Mouse (Mus musculus) heart, postnatal 0 days (tissue): ENCODE measurements around the gene Zfp867. TPM values are rescaled to one million over a fixed set of nuclear protein-coding genes. Genes with fewer than 3 reads are reported as not detected.

ENCODE experiments used
- ATAC-seq: fragments of 200-750 bp; cut with Nextera tagmentation; 2 replicates; pipeline ENCODE4 v1.8.0; 2017; ENCODE audit warnings: low read depth, moderate number of reproducible peaks, moderate library complexity; ENCODE audit not compliant: insufficient read depth
- DNase-seq: peaks from one replicate; pipeline ENCODE4 v3.0.0-alpha.2; 2016; ENCODE audit warnings: low spot score
- H3K27ac ChIP-seq: fragments of 300-500 bp; sonication (generic); 2 replicates; pipeline ENCODE4 v1.5.1; 2014; ENCODE audit warnings: low read depth, mild to moderate bottlenecking
- H3K27me3 ChIP-seq: fragments of 300-500 bp; sonication (generic); 2 replicates; pipeline ENCODE4 v1.6.1; 2014; ENCODE audit warnings: low read length, mixed read lengths; ENCODE audit not compliant: control insufficient read depth, insufficient read depth
- H3K36me3 ChIP-seq: fragments of 300-500 bp; sonication (generic); replicated peaks from 2 replicates; pipeline ENCODE4 v1.6.1; 2014; ENCODE audit warnings: low read length, mixed read lengths; ENCODE audit not compliant: control insufficient read depth, insufficient read depth
- H3K4me1 ChIP-seq: fragments of 300-500 bp; sonication (generic); 2 replicates; pipeline ENCODE4 v1.6.1; 2014; ENCODE audit warnings: antibody characterized with exemption; ENCODE audit not compliant: control insufficient read depth, insufficient read depth
- H3K4me2 ChIP-seq: fragments of 300-500 bp; sonication (generic); 2 replicates; pipeline ENCODE4 v1.6.1; 2014; ENCODE audit warnings: low read depth, mild to moderate bottlenecking, low read length, moderate library complexity
- H3K4me3 ChIP-seq: fragments of 300-500 bp; sonication (generic); 2 replicates; pipeline ENCODE4 v1.5.1; 2014; ENCODE audit warnings: low read depth, low read length
- H3K9ac ChIP-seq: fragments of 300-500 bp; sonication (generic); replicated peaks from 2 replicates; pipeline ENCODE4 v1.6.1; 2014; ENCODE audit warnings: low read depth, low read length, mixed read lengths
- H3K9me3 ChIP-seq: fragments of 300-500 bp; sonication (generic); replicated peaks from 2 replicates; pipeline ENCODE4 v1.6.1; 2016; ENCODE audit warnings: low read length; ENCODE audit not compliant: control insufficient read depth
- CTCF ChIP-seq: IDR thresholded peaks from 2 replicates; pipeline ENCODE4 v1.5.1; 2016; ENCODE audit warnings: antibody characterized with exemption, control low read depth, low read depth
- EP300 ChIP-seq: IDR thresholded peaks from 2 replicates; pipeline ENCODE4 v1.6.1; 2016; ENCODE audit warnings: antibody characterized with exemption, low read depth
- whole genome bisulfite sequencing: fragments of 180-500 bp; shearing (Covaris S2); extraction: QIAGEN DNeasy Blood & Tissue Kit; methylation state at CpG from one replicate; pipeline ENCODE4 v1.1.7; 2014; 5-methylcytosine and 5-hydroxymethylcytosine counted together
- polyA plus RNA-seq: library from polyadenylated mRNA; unstranded; fragments of >200 nt; fragmentation: Nextera tagmentation; extraction: Ambion mirVana; gene quantifications from 2 replicates; pipeline ENCODE4 v1.2.1, GENCODE M21; 2015
- total RNA-seq: library from RNA; depleted of rRNA; stranded (reverse); fragments of >200 nt; gene quantifications from 2 replicates; pipeline ENCODE4 v1.2.3, GENCODE M21; 2014; ENCODE audit warnings: low replicate concordance; rRNA removed

The Zfp867 gene
- total and polyA plus RNA-seq, 2 experiments from 2014 or later = 6.4 to 8.3 TPM

- Histone ChIP-seq H3K4me1 (peaks cover 6% of the 10 kb centered on the region; the same call in 1 of the 2 replicates), H3K36me3 (peaks cover 26% of the 10 kb centered on the region; the same call in 1 of the 2 replicates), H3K9ac (no peak overlapping the region), H3K4me3 (no peak overlapping the region), H3K27ac (no peak overlapping the region), H3K9me3 (no peaks in the 10 kb centered on the region), H3K27me3 (no peaks in the 10 kb centered on the region), H3K4me2 (no peak overlapping the region)
- no peak for DNase-seq
- WGBS = 73% methylated on average over 5 of the region's 5 CpGs
- ATAC-seq = no peak
- TF ChIP-seq CTCF (no peak), EP300 (no peak)
Measured at GRCm38 (mm10) chr11:59418708-59419107, 53.6 kb downstream of the Zfp867 start.

GRCm38 (mm10) chr11:59412999-59413863 is 59.0 kb downstream of the Zfp867 start:
- WGBS = 68% methylated on average over 13 of the region's 13 CpGs
- ATAC-seq (no peak), DNase-seq (no peak)
- no peak for TF ChIP-seq EP300
- TF ChIP-seq CTCF = no peak
- Histone ChIP-seq H3K9me3 (no peaks in the 10 kb centered on the region), H3K9ac (no peak overlapping the region), H3K4me3 (no peak overlapping the region), H3K27me3 (no peaks in the 10 kb centered on the region), H3K27ac (no peak overlapping the region), H3K36me3 (0 out of 2 replicates have a peak, but pooled peaks cover 6% of the 10 kb centered on the region), H3K4me2 (no peak overlapping the region), H3K4me1 (peaks cover 23% of the 10 kb centered on the region; the same call in 1 of the 2 replicates)

- no peaks in the 10 kb centered on the region for H3K9me3 ChIP-seq
- no peak overlapping the region for H3K4me2 ChIP-seq
- H3K36me3 ChIP-seq = peaks cover 3% of the 10 kb centered on the region; the same call in 1 of the 2 replicates
- no peak overlapping the region for H3K27ac ChIP-seq
- DNase-seq = no peak
- no peak overlapping the region for H3K9ac ChIP-seq
- H3K27me3 ChIP-seq = no peaks in the 10 kb centered on the region
- H3K4me1 ChIP-seq = peaks cover 23% of the 10 kb centered on the region; the same call in 1 of the 2 replicates
- no peak for TF ChIP-seq EP300
- TF ChIP-seq CTCF = no peak
- ATAC-seq = no peak; the same call in 1 of the 2 replicates
- WGBS = 60% methylated on average over 6 of the region's 6 CpGs
- H3K4me3 ChIP-seq = no peak overlapping the region
Measured at GRCm38 (mm10) chr11:59412058-59412457, 60.2 kb downstream of the Zfp867 start.

Other genes with a start within 250 kb of the Zfp867 start
- gene Arf1, start 244.2 kb downstream of the Zfp867 start, total RNA-seq = 336 and 378 TPM in 2 replicates
- gene Arf1, start 244.2 kb downstream of the Zfp867 start, polyA plus RNA-seq = 533 and 540 TPM in 2 replicates
- gene Wnt3a, start 181.7 kb downstream of the Zfp867 start, total RNA-seq = not detected in 2 replicates
- not detected in 2 replicates for gene Wnt3a, start 181.7 kb downstream of the Zfp867 start, polyA plus RNA-seq
- 3.4 and 4.0 TPM in 2 replicates for gene Wnt9a, start 165.5 kb downstream of the Zfp867 start, total RNA-seq
- 2.8 and 2.9 TPM in 2 replicates for gene Wnt9a, start 165.5 kb downstream of the Zfp867 start, polyA plus RNA-seq
- gene Prss38, start 96.8 kb downstream of the Zfp867 start, total RNA-seq = not detected in 2 replicates
- not detected in 2 replicates for gene Prss38, start 96.8 kb downstream of the Zfp867 start, polyA plus RNA-seq
- gene Jmjd4, start 22.4 kb downstream of the Zfp867 start, total RNA-seq = 11.8 and 15.1 TPM in 2 replicates
- 7.6 and 8.9 TPM in 2 replicates for gene Jmjd4, start 22.4 kb downstream of the Zfp867 start, polyA plus RNA-seq
- gene Snap47, start 21.3 kb downstream of the Zfp867 start, total RNA-seq = 47.1 and 87.2 TPM in 2 replicates
- gene Snap47, start 21.3 kb downstream of the Zfp867 start, polyA plus RNA-seq = 57.9 and 60.4 TPM in 2 replicates
- 20.6 and 21.4 TPM in 2 replicates for gene Zkscan17, start 54.3 kb upstream of the Zfp867 start, total RNA-seq
- 8.7 and 10.1 TPM in 2 replicates for gene Zkscan17, start 54.3 kb upstream of the Zfp867 start, polyA plus RNA-seq
- gene Nlrp3, start 69.1 kb upstream of the Zfp867 start, total RNA-seq = 0.11 and 0.15 TPM in 2 replicates
- 0.18 and 0.25 TPM in 2 replicates for gene Nlrp3, start 69.1 kb upstream of the Zfp867 start, polyA plus RNA-seq
- not detected in 2 replicates for gene Olfr222, start 103.8 kb upstream of the Zfp867 start, total RNA-seq
- gene Olfr222, start 103.8 kb upstream of the Zfp867 start, polyA plus RNA-seq = not detected in 2 replicates
- gene Olfr223, start 120.8 kb upstream of the Zfp867 start, total RNA-seq = not detected in 2 replicates
- not detected in 2 replicates for gene Olfr223, start 120.8 kb upstream of the Zfp867 start, polyA plus RNA-seq
- 132 and 135 TPM in 2 replicates for gene Mprip, start 188.8 kb upstream of the Zfp867 start, total RNA-seq
- gene Mprip, start 188.8 kb upstream of the Zfp867 start, polyA plus RNA-seq = 32.5 and 35.9 TPM in 2 replicates